Mouse (Mus musculus): Measurements from ENCODE around the gene Lrp2.

DNA sequence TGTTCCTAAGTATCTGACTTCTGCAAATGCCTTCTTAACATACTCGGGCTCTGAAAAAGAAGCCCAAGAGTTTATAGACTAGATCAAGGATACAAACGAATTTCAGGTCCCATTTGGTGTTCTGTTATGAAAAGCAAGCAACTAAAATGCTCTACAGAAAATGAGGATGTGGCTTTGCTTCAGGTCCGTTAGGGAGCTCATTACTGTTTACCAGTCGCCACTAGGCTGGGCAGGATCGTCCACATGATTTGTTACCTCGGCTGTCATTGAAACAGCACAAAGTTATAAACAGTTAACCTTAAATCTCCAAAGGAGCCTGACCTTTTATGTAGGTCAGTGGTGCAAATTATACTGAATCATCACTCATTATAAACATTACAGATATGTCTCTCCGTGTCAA lies 29.2 kb downstream of the Lrp2 start:
- TF ChIP-seq CTCF (IDR thresholded peaks at IDR 0.05; ENCODE audit: low read depth, low read length) (no peak), POLR2A (IDR thresholded peaks at IDR 0.05; ENCODE audit: borderline replicate concordance, low read depth, low read length) (no peak)

Measured in bone marrow macrophage, adult 2 months (primary cell).